Mouse (Mus musculus) adrenal gland, adult (tissue): ENCODE data around the gene Olfr520.
"Not testable (repeated sequence)": the region's sequence is repeated elsewhere in the genome, so short reads cannot be mapped to it uniquely, and the experiment has no call there.

Source experiments
- DNase-seq, 2 experiments: peaks; one replicate each; pipeline ENCODE4 v3.0.0; 2022 to 2023; ENCODE audit warnings: low spot score in 1 of 2; ENCODE audit not compliant: inconsistent age in 2 of 2

Gene Olfr520

DNA sequence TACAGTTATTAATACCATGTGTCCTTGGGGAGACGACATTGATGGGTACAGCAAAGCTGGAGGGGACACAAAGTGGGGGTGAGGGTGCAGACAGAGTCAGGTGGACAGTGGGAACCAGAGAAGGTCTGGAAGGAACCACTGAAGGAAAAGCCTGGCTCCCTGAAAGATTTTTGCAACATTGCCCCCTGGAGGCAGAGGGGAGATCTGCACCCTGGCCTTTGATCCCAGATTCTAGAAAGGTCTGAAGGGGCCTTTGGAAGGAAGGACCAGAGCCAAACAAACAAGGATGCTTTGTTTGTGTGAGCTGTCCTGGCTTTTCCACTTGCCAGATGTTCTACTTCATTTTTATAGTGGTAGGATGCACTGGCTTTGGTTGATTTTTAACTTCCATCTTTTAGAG lies 19.6 kb upstream of the Olfr520 start:
- peak; percentile 64 to 93 for DNase-seq

DNA sequence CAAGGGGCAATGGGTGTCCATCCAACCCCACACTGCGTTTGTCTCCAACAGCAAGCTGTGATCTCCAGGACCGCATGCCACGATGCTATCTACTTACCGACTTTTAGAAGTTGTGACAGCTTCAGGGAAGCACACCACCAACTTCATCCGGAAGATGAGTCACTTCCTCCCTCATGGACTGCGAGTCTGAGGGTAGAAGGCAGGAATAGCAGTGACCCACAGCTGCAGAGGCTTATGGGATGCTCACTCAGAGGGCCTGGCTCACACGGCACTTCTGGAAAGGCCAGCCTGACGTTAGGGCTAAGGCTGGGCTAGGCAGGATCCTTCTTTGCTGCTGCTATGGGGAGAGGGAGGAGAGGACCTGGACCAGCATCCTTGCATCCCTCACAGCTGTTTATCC lies 18.9 kb upstream of the Olfr520 start, which contains the start of gene Slco2b1:
Slco2b1 (minus strand) TSS at position 175 of the 400 bp plus-strand sequence.
- peak in 1 of 2 experiments; percentile 56 for DNase-seq

DNA sequence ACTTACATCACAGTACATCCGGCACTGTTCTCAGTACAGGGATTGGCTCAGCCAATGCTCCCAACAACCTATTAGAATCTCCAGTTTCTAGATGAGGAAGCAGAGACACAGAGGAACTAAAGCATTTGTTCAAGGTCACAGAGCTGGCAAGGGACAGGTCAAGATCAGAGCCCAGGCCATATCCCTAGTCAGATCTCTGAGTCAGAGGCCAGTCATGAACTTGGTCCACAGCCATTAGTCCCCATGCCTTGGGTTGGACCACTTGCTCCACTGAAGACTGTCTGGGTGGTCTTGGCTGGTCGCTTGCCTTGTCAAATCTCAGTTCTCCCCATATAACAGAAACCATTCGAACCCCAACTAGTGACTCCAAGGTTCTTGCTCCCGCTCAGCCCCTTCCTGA lies 17.6 kb upstream of the Olfr520 start:
- peak in 1 of 2 experiments; percentile 65 for DNase-seq

DNA sequence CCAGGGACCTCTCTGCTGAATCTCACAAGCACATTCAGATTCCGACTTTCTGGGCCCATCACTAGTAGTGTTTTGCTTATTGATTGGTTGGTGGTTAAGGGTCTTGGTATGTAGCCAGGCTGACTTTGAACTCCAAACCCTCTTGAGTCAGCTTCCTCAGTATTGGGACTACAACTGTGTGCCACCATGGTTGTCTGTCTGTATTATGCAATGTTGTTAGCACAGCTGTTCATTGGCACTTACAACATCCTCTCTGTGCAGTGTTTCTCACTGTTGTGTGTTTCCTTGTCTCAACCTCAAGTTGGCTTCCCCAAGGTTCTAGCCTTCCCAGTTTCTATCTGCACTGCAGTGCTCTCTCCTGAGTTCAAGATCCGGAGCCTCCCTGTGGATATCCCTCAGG lies 13.5 kb upstream of the Olfr520 start:
- DNase-seq = no peak

DNA sequence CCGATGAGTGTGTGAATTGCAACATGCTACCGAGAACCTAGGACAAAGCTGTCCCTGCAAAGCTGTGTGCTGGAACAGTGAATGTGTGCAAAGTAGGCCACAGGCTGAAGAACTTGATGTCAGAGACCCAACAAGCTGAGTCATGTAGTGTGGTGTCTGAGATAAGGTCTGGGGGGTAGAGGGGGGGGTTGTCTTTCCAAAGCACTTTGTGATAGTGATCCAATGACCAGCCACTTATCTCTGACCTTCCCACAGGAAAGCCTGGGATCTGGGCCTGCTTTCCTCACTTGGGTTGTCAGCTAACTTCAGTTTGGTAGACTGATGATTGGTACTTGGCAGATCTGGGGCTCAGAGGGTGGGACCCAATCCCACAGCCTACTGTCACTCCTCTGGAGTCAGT lies 4.5 kb downstream of the Olfr520 start:
- DNase-seq = no peak

DNA sequence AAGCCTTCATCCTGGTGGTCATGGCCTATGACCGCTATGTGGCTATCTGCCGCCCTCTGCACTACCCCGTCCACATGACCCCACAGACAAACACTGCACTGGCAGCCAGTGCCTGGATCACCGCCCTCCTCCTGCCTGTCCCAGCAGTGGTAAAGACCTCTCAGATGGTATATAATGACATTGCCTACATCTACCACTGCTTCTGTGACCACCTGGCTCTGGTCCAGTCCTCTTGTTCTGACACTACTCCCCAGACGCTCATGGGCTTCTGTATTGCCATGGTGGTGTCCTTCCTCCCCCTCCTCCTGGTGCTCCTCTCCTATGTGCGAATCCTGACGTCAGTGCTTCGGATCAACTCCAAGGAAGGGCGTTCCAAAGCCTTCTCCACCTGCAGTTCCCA lies 5.4 kb downstream of the Olfr520 start:
- not testable (repeated sequence) for DNase-seq

DNA sequence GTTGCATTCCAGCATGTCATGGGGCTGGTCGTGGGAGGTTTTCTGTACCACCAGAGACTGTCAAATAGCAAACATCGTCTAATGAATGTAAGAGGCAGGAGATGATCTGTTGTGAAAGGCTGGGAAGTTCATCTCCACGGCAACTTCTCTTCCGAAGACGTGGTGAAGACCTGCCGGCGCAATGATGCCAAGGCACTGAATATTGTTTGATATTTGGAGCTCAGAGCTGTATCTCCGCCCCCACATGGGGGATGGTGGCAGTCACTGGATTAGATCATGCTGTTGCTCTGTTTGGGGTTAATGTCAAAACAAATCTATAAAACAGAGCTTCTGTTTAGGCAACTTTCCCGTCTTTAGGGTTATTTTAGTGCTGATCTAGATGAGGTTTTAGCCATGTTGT lies 9.2 kb downstream of the Olfr520 start:
- DNase-seq = no peak

DNA sequence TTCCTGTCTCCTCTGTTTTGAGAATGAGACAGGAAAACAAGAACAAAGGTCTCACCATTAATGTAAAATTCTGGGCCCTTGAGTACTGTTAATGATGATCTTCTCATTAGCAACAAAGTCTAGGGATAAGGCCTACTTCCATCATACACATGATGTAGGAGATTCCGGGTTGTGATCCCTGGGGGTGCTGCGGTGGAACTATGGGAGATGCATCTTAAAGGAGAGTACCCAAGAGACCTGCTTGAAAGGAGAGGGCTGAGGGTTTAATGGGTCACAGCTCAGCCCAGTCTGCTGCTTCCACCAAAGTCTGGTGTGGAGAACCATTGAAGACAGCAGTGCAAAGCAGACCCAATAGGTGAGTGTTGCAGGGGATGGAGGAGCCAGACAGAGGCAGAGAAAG lies 33.1 kb downstream of the Olfr520 start, which contains the start of gene Olfr521:
Olfr521 (plus strand) TSS at position 301 of the 400 bp plus-strand sequence.
- no peak for DNase-seq

DNA sequence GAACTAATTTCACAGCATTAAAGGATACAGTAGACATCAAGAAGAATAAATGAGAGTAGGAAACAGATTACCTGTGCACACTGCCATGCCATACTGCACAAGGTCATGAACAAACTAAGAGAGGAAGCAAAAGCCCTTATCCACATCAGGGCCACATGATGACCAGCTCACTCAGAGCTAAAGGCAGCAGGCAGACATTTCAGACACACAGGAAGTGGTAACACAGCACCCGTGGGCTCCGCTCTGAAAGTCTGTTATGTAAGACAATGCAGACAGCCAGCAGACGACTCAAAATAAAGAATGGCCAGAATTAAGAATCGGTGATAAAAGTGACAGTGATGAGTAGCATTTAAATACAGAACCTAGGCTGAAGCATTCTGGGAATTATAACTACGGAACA lies 51.3 kb downstream of the Olfr520 start:
- DNase-seq = no peak

DNA sequence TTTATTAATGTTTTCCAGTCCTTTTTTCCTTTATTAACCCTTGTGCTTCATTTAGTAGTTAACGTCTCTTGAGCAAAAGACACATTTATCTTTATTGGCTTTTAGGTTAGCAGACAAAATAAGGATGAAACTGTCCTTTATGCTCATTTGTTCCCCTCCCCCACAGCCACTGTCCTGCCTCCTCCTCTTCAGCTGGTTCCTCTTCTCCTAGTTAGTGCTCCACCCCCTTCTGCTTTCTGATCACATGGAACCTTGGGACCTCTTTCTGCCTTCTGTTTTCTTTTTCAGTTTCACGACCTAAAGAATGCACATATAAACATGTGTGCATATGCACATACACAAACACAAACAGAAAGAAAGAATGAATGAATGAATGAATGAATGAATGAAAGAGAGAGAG lies 51.8 kb downstream of the Olfr520 start:
- no peak for DNase-seq

DNA sequence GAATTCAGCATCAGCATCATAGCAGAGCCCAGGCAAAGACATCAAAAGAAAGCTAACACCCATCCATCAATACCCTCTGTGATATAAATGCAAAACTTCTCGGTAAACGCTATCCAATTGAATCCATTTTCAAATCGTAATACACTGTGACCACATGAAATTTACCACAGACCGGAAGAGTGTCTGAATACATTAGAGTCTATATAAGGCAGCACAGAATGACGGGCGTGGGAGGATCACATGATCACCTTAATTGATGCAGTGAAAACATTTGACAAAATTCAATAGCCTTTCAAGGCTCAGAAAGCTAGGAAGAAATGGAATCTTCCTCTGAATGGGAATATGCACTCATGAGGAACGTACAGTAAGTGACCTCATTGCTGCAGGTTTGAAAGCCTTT lies 53.3 kb downstream of the Olfr520 start:
- DNase-seq = no peak

DNA sequence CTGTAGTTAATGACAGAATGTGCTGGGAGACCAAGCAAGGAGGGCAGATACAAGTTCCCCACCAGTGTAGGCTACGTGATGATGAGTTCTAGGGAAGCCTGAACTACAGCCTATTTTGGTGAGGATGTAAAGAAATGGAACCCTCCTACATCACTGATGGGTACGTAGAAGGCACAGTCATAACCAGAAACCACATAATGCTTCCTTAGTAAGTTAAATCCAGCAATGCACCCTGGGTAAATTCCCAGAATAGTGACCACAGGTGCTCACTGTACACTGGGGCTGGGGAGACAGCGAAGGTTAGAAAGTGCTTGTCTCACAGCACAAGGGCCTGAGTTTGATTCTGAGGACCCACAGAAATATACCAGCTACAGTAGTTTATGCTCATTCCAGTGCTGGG lies 55.5 kb downstream of the Olfr520 start:
- no peak for DNase-seq
